8 mouse cellular contexts compared by ENCODE assay signal in genomic region chr3:59006731-59007441, GRCm38 (mm10). TPM values are rescaled to one million over a fixed set of nuclear protein-coding genes. Genes with fewer than 3 reads are reported as not detected.
DNase-seq lines count a peak whose midpoint lies in the region; ATAC-seq lines count a peak whose summit lies in the region.

No protein-coding gene starts in this region.

- 1% methylated on average over 68 of the region's 77 CpGs for WGBS in hindbrain, embryonic 15.5 days

- no peaks in the 10 kb centered on the region for H3K9me3 ChIP-seq in hindbrain, embryonic 15.5 days

- peak overlapping the region; percentile 67 for H3K4me3 ChIP-seq in hindbrain, embryonic 15.5 days

- ATAC-seq in hindbrain, embryonic 15.5 days (ENCODE audit: low FRiP score, low read depth), result peak; percentile 89
- no peak for ATAC-seq in activated CD4-positive, CD25-positive, alpha-beta regulatory T cell, adult 4 months

- H3K9ac ChIP-seq in hindbrain, embryonic 15.5 days, result peak overlapping the region; percentile 88

- intact Hi-C loops in left cerebral cortex, postnatal 10 days (cut with DNase I), result no loop called here

- H3K4me1 ChIP-seq in hindbrain, embryonic 15.5 days (replicated peaks), result peaks cover 22% of the 10 kb centered on the region

- H3K4me2 ChIP-seq in hindbrain, embryonic 15.5 days, result peak overlapping the region; percentile 83

- no peaks in the 10 kb centered on the region for H3K36me3 ChIP-seq in hindbrain, embryonic 15.5 days

- H3K27ac ChIP-seq in hindbrain, embryonic 15.5 days (replicated peaks), result peak overlapping the region; percentile 92

- DNase-seq in ZHBTc4 (ENCODE audit: low read depth, low spot score), result peak; percentile 85
- DNase-seq in cerebellum, postnatal 25 days, result peak; percentile 77 to 84
- peak; percentile 65 to 71 for DNase-seq in frontal cortex, postnatal 25 days (ENCODE audit: low spot score in 2 of 2)
- DNase-seq in left cerebral cortex, postnatal 10 days (ENCODE audit: extremely low spot score in 1 of 2, low spot score in 2 of 2), result peak; percentile 84 to 88
- peak; percentile 76 to 81 for DNase-seq in lung, postnatal 4 days
- DNase-seq in right cerebral cortex, postnatal 14 days, result peak; percentile 82

- H3K27me3 ChIP-seq in hindbrain, embryonic 15.5 days, result no peaks in the 10 kb centered on the region

RNA-seq across cellular contexts. Expression of gene Med12l, which starts 1.3 kb away (rescaled TPM):
- 4.2 and 5.3 TPM in 2 replicates for polyA plus RNA-seq in hindbrain, embryonic 15.5 days (2015; fragmentation: Nextera tagmentation; extraction: Ambion mirVana)
- 10 to 100 TPM; 30.0 to 30.3 TPM for total RNA-seq in left cerebral cortex, postnatal 10 days (2021)
- under 1 TPM; 0.11 to 0.53 TPM for polyA plus RNA-seq in activated CD4-positive, CD25-positive, alpha-beta regulatory T cell, adult 4 months (2017; shearing (Covaris generic))
